Mouse (Mus musculus) intestine, embryonic 14.5 days (tissue): ENCODE results near the gene Aip. TPM values are rescaled to one million over a fixed set of nuclear protein-coding genes. Genes with fewer than 3 reads are reported as not detected.

Source experiments
- ATAC-seq: fragments of 200-750 bp; cut with Nextera tagmentation; replicated peaks from 2 replicates; pipeline ENCODE4 v1.8.0; 2017; ENCODE audit warnings: low read depth, moderate number of reproducible peaks, moderate TSS enrichment, moderate library complexity; ENCODE audit not compliant: low FRiP score, low TSS enrichment
- DNase-seq: peaks from one replicate; pipeline ENCODE4 v3.0.0-alpha.2; 2018; ENCODE audit warnings: low spot score
- H3K27ac ChIP-seq: fragments of 300-500 bp; sonication (generic); 2 replicates; pipeline ENCODE4 v1.5.1; 2014; ENCODE audit warnings: low read depth, mild to moderate bottlenecking, control low read depth
- H3K27me3 ChIP-seq: fragments of 300-500 bp; sonication (generic); replicated peaks from 2 replicates; pipeline ENCODE4 v1.6.1; 2014; ENCODE audit warnings: low read length, control low read depth; ENCODE audit not compliant: control insufficient read depth, insufficient read depth
- H3K36me3 ChIP-seq: fragments of 300-500 bp; sonication (generic); 2 replicates; pipeline ENCODE4 v1.6.1; 2014; ENCODE audit warnings: low read length, control low read depth; ENCODE audit not compliant: control insufficient read depth, insufficient read depth
- H3K4me1 ChIP-seq: fragments of 300-500 bp; sonication (generic); replicated peaks from 2 replicates; pipeline ENCODE4 v1.6.1; 2014; ENCODE audit warnings: low read length, control low read depth, mixed read lengths; ENCODE audit not compliant: control insufficient read depth, insufficient read depth
- H3K4me2 ChIP-seq: fragments of 300-500 bp; sonication (generic); 2 replicates; pipeline ENCODE4 v1.6.1; 2014; ENCODE audit warnings: low read length
- H3K4me3 ChIP-seq: fragments of 300-500 bp; sonication (generic); 2 replicates; pipeline ENCODE4 v1.5.1; 2014; ENCODE audit warnings: low read depth, low read length, control low read depth, mixed read lengths
- H3K9ac ChIP-seq: fragments of 300-500 bp; sonication (generic); 2 replicates; pipeline ENCODE4 v1.6.1; 2014; ENCODE audit warnings: mild to moderate bottlenecking, low read length
- H3K9me3 ChIP-seq: fragments of 300-500 bp; sonication (generic); 2 replicates; pipeline ENCODE4 v1.6.1; 2016; ENCODE audit warnings: low read length, control low read depth; ENCODE audit not compliant: control insufficient read depth
- WGBS: fragments of 180-500 bp; shearing (Covaris S2); extraction: QIAGEN DNeasy Blood & Tissue Kit; methylation state at CpG from one replicate; pipeline ENCODE4 v1.1.7; 2014; 5-methylcytosine and 5-hydroxymethylcytosine counted together
- polyA plus RNA-seq: library from polyadenylated mRNA; unstranded; fragments of >200 nt; fragmentation: Nextera tagmentation; extraction: Ambion mirVana; gene quantifications from 2 replicates; pipeline ENCODE4 v1.2.1, GENCODE M21; 2014

The Aip gene
- polyA plus RNA-seq, 1 experiment from 2014 or later: 89.7 TPM

GRCm38 (mm10) chr19:4148819-4149218, 23.2 kb upstream of the Aip start:
- 0 out of 2 replicates have a peak, but pooled peaks have one; percentile 14 for ATAC-seq
- DNase-seq: no peak

GRCm38 (mm10) chr19:4148491-4148806, 22.8 kb upstream of the Aip start, which contains the start of gene Coro1b:
Gene Coro1b, plus strand, starts transcription at chr19:4148619.
- H3K4me3 ChIP-seq: peak within 1 kb of the TSS; percentile 88
- H3K4me1 ChIP-seq: peaks cover 17% of the 10 kb centered on the region
- H3K4me2 ChIP-seq: peak within 1 kb of the TSS; percentile 59
- H3K27me3 ChIP-seq: no peaks in the 10 kb centered on the region
- DNase-seq (peak; percentile 99), ATAC-seq (peak; percentile 93)
- H3K9ac ChIP-seq: peak within 1 kb of the TSS; percentile 83
- no peaks in the 10 kb centered on the region for H3K9me3 ChIP-seq
- WGBS: under 1% methylated on average over 33 of the region's 33 CpGs
- H3K36me3 ChIP-seq: peaks cover 28% of the 10 kb centered on the region
- peak within 1 kb of the TSS; percentile 43; the same call in 1 of the 2 replicates for H3K27ac ChIP-seq

More at GRCm38 (mm10) chr19:4148819-4149218, 23.2 kb upstream of the Aip start:
- H3K27me3 ChIP-seq: no peaks in the 10 kb centered on the region
- peak overlapping the region; percentile 43; the same call in 1 of the 2 replicates for H3K27ac ChIP-seq
- peak overlapping the region; percentile 83 for H3K9ac ChIP-seq
- peaks cover 28% of the 10 kb centered on the region for H3K36me3 ChIP-seq
- peak overlapping the region; percentile 59 for H3K4me2 ChIP-seq
- peak overlapping the region; percentile 88 for H3K4me3 ChIP-seq
- H3K4me1 ChIP-seq: peaks cover 17% of the 10 kb centered on the region
- H3K9me3 ChIP-seq: no peaks in the 10 kb centered on the region
- WGBS: 3% methylated on average over 7 of the region's 8 CpGs

GRCm38 (mm10) chr19:4147782-4148490, 22.3 kb upstream of the Aip start:
- Histone ChIP-seq H3K4me3 (peak overlapping the region; percentile 88), H3K9ac (peak overlapping the region; percentile 83), H3K27ac (peak overlapping the region; percentile 43; the same call in 1 of the 2 replicates), H3K9me3 (no peaks in the 10 kb centered on the region), H3K36me3 (peaks cover 23% of the 10 kb centered on the region), H3K4me2 (peak overlapping the region; percentile 59), H3K4me1 (peaks cover 17% of the 10 kb centered on the region), H3K27me3 (no peaks in the 10 kb centered on the region)
- no peak for DNase-seq
- no peak for ATAC-seq
- 37% methylated on average over 9 of the region's 9 CpGs for WGBS

GRCm38 (mm10) chr19:4147022-4147405, 21.4 kb upstream of the Aip start:
- Histone ChIP-seq H3K9me3 (no peaks in the 10 kb centered on the region), H3K27ac (no peak overlapping the region), H3K27me3 (no peaks in the 10 kb centered on the region), H3K36me3 (peaks cover 14% of the 10 kb centered on the region), H3K9ac (no peak overlapping the region), H3K4me2 (no peak overlapping the region), H3K4me3 (no peak overlapping the region), H3K4me1 (peaks cover 17% of the 10 kb centered on the region)
- DNase-seq: no peak
- ATAC-seq: no peak
- 68% methylated on average over 3 of the region's 3 CpGs for WGBS

- Histone ChIP-seq H3K27me3 (no peaks in the 10 kb centered on the region), H3K4me1 (peaks cover 17% of the 10 kb centered on the region), H3K9ac (no peak overlapping the region), H3K27ac (no peak overlapping the region), H3K36me3 (peaks cover 11% of the 10 kb centered on the region), H3K9me3 (no peaks in the 10 kb centered on the region), H3K4me3 (no peak overlapping the region), H3K4me2 (no peak overlapping the region)
- no peak for DNase-seq
- WGBS: 66% methylated on average over 12 of the region's 12 CpGs
- ATAC-seq: no peak
Measured at GRCm38 (mm10) chr19:4146366-4147021, 20.8 kb upstream of the Aip start.

GRCm38 (mm10) chr19:4145936-4146335, 20.3 kb upstream of the Aip start:
- Histone ChIP-seq H3K27me3 (no peaks in the 10 kb centered on the region), H3K27ac (no peak overlapping the region), H3K9ac (no peak overlapping the region), H3K4me1 (peaks cover 17% of the 10 kb centered on the region), H3K9me3 (no peaks in the 10 kb centered on the region), H3K4me2 (no peak overlapping the region), H3K36me3 (peaks cover 6% of the 10 kb centered on the region), H3K4me3 (no peak overlapping the region)
- no peak for ATAC-seq
- no peak for DNase-seq
- WGBS: 91% methylated on average over 5 of the region's 5 CpGs

GRCm38 (mm10) chr19:4144550-4145498, 19.2 kb upstream of the Aip start:
- Histone ChIP-seq H3K9ac (no peak overlapping the region), H3K9me3 (no peaks in the 10 kb centered on the region)
- 78% methylated on average over 16 of the region's 16 CpGs for WGBS

GRCm38 (mm10) chr19:4143759-4144268, 18.2 kb upstream of the Aip start, which contains the start of gene Cabp4:
Gene Cabp4, minus strand, starts transcription at chr19:4144033.
- 75% methylated on average over 7 of the region's 7 CpGs for WGBS
- H3K9ac ChIP-seq: no peak within 1 kb of the TSS
- H3K27ac ChIP-seq: no peak within 1 kb of the TSS
- peaks cover 6% of the 10 kb centered on the region; the same call in 1 of the 2 replicates for H3K4me1 ChIP-seq
- DNase-seq (no peak), ATAC-seq (no peak)
- no peaks in the 10 kb centered on the region for H3K36me3 ChIP-seq
- no peak within 1 kb of the TSS for H3K4me2 ChIP-seq
- no peaks in the 10 kb centered on the region for H3K9me3 ChIP-seq
- no peaks in the 10 kb centered on the region for H3K27me3 ChIP-seq
- H3K4me3 ChIP-seq: no peak within 1 kb of the TSS

More at GRCm38 (mm10) chr19:4144550-4145498, 19.2 kb upstream of the Aip start:
- Histone ChIP-seq H3K27me3 (no peaks in the 10 kb centered on the region), H3K4me3 (no peak overlapping the region), H3K27ac (no peak overlapping the region), H3K4me2 (no peak overlapping the region), H3K36me3 (no peaks in the 10 kb centered on the region; the same call in 1 of the 2 replicates), H3K4me1 (peaks cover 16% of the 10 kb centered on the region)
- DNase-seq: no peak
- no peak for ATAC-seq
